Mouse (Mus musculus) liver, embryonic 15.5 days (tissue): ENCODE results near the gene Gtf2ird1. TPM values are rescaled to one million over a fixed set of nuclear protein-coding genes. Genes with fewer than 3 reads are reported as not detected.
"Not testable (repeated sequence)": the region's sequence is repeated elsewhere in the genome, so short reads cannot be mapped to it uniquely, and the experiment has no call there.

Source experiments
- ATAC-seq: fragments of 200-750 bp; cut with Nextera tagmentation; 2 replicates; pipeline ENCODE4 v1.8.0; 2017; ENCODE audit warnings: moderate number of reproducible peaks, mild to moderate bottlenecking, moderate library complexity; ENCODE audit not compliant: insufficient read depth
- H3K27ac ChIP-seq: fragments of 300-500 bp; sonication (generic); replicated peaks from 2 replicates; pipeline ENCODE4 v1.5.1; 2015; ENCODE audit warnings: mild to moderate bottlenecking, inconsistent platforms
- H3K27me3 ChIP-seq: fragments of 300-500 bp; sonication (generic); 2 replicates; pipeline ENCODE4 v1.6.1; 2015; ENCODE audit warnings: mild to moderate bottlenecking, inconsistent platforms
- H3K36me3 ChIP-seq: fragments of 300-500 bp; sonication (generic); replicated peaks from 2 replicates; pipeline ENCODE4 v1.6.1; 2015; ENCODE audit warnings: moderate library complexity, mild to moderate bottlenecking, inconsistent platforms
- H3K4me1 ChIP-seq: fragments of 300-500 bp; sonication (generic); replicated peaks from 2 replicates; pipeline ENCODE4 v1.6.1; 2015; ENCODE audit warnings: inconsistent platforms
- H3K4me2 ChIP-seq: fragments of 300-500 bp; sonication (generic); 2 replicates; pipeline ENCODE4 v1.6.1; 2015; ENCODE audit warnings: moderate library complexity, mild to moderate bottlenecking, inconsistent platforms
- H3K4me3 ChIP-seq: fragments of 300-500 bp; sonication (generic); replicated peaks from 2 replicates; pipeline ENCODE4 v1.5.1; 2015; ENCODE audit warnings: mild to moderate bottlenecking, inconsistent platforms
- H3K9ac ChIP-seq: fragments of 300-500 bp; sonication (generic); 2 replicates; pipeline ENCODE4 v1.6.1; 2015; ENCODE audit warnings: moderate library complexity, mild to moderate bottlenecking, inconsistent platforms
- H3K9me3 ChIP-seq: fragments of 300-500 bp; sonication (generic); replicated peaks from 2 replicates; pipeline ENCODE4 v1.6.1; 2016; ENCODE audit warnings: inconsistent platforms
- WGBS: fragments of 180-500 bp; shearing (Covaris S2); methylation state at CpG from one replicate; pipeline ENCODE4 v1.1.7; 2015; ENCODE audit warnings: mixed read lengths; ENCODE audit not compliant: insufficient replicate concordance; 5-methylcytosine and 5-hydroxymethylcytosine counted together
- polyA plus RNA-seq: library from polyadenylated mRNA; unstranded; fragments of >200 nt; fragmentation: Nextera tagmentation; extraction: Ambion mirVana; gene quantifications from 2 replicates; pipeline ENCODE4 v1.2.1, GENCODE M21; 2015

Gtf2ird1 gene
- polyA plus RNA-seq, 1 experiment from 2014 or later = 10.2 TPM

DNA sequence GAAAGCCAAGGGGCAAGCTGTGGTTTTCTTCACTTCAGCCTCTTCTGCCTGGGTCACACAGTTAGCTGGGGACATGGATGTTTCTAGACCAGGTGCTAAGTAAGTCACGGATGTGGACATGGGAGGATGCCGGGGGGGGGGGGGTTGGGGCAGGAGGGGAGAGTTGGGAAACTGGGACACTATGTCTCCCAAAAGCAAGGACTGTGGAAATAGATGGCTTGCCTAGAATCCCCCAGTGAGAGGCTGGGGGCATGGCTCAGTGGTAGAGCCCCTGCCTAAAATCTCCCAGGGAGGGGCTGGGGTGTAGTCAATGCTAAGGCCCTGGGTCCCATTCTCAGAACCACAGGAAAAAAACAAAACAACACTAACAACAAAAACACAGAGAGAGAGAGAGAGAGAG is 34.7 kb upstream of the Gtf2ird1 start:
- Histone ChIP-seq H3K9ac (no peak overlapping the region), H3K27ac (no peak overlapping the region)
- WGBS = 61% methylated on average over 2 of the region's 2 CpGs

DNA sequence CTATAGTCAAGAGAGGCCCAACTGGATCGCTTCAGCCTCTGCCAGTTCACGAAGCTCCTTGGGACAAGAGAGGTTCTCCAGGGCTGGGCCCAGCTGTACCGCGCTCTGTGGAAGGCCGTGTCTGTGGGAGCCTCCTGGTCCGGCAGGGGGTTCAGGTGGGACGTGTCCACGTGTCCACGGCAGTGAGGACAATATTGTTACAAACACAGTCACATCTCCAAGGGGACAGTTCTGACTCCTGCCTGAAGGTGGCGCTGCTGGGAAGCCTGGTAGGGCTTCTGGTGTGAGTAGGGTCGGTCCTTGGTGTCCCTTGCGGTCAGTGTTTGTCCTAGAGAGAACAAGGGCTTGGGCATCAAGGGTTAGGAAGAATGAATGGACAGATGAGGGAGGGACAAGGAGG is 33.9 kb upstream of the Gtf2ird1 start:
- peaks cover 4% of the 10 kb centered on the region; the same call in 1 of the 2 replicates for H3K36me3 ChIP-seq
- no peak overlapping the region for H3K4me3 ChIP-seq
- no peak overlapping the region for H3K27ac ChIP-seq
- peaks cover 24% of the 10 kb centered on the region for H3K4me1 ChIP-seq
- WGBS = 73% methylated on average over 12 of the region's 12 CpGs
- no peak overlapping the region for H3K9ac ChIP-seq
- H3K9me3 ChIP-seq = no peaks in the 10 kb centered on the region
- no peak overlapping the region for H3K4me2 ChIP-seq
- no peaks in the 10 kb centered on the region for H3K27me3 ChIP-seq
- ATAC-seq = no peak

More for the DNA sequence above, 34.7 kb upstream of the Gtf2ird1 start:
- Histone ChIP-seq H3K36me3 (peaks cover 4% of the 10 kb centered on the region; the same call in 1 of the 2 replicates), H3K4me1 (peaks cover 24% of the 10 kb centered on the region), H3K4me3 (no peak overlapping the region), H3K4me2 (no peak overlapping the region), H3K27me3 (no peaks in the 10 kb centered on the region), H3K9me3 (no peaks in the 10 kb centered on the region)
- no peak for ATAC-seq

DNA sequence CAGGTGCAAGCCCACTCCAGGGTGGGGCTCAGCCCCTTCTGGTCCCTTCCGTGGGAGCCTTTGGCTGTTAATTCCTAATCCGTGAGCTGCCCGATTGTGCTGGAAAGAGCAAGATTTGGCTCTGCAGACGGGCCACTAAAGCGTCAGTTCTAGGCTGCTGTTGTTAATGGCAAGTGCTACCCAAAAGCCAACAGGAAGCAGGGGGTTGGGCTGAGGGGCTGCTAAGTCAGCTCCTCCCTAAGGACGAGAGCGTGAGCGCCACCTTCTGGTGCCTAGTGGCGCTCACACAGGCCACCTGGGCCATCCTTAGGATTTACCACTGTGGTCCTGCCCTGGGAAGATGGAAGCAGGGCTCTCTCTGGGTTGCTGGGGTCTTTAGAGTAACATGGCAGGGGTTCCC is 33.1 kb upstream of the Gtf2ird1 start:
- WGBS = 14% methylated on average over 9 of the region's 9 CpGs
- peaks cover 24% of the 10 kb centered on the region for H3K4me1 ChIP-seq
- peaks cover 4% of the 10 kb centered on the region; the same call in 1 of the 2 replicates for H3K36me3 ChIP-seq
- no peak for ATAC-seq
- H3K9me3 ChIP-seq = no peaks in the 10 kb centered on the region
- no peak overlapping the region for H3K9ac ChIP-seq
- no peak overlapping the region for H3K27ac ChIP-seq
- H3K4me3 ChIP-seq = no peak overlapping the region
- no peaks in the 10 kb centered on the region for H3K27me3 ChIP-seq
- H3K4me2 ChIP-seq = peak overlapping the region; percentile 29

DNA sequence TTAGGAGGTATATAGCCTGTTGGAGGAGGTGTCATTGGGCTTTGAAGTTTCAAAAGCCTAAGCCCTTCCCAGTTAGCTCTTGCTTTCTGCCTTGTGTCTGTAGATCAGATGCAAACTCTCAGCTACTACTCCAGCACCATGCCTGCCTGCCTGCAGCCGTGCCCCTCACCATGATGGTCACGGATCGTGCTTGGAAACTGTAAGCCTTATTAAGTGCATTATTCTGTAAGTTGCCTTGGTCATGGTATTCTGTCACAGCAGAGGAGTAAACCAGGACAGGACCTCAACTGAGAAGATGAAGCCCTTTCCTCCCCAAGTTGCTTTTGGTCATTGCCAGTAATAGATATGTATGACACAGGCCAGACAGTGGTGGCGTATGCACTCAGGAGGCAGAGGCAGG is 32.1 kb upstream of the Gtf2ird1 start:
- Histone ChIP-seq H3K4me3 (no peak overlapping the region), H3K4me1 (peaks cover 18% of the 10 kb centered on the region), H3K36me3 (peaks cover 4% of the 10 kb centered on the region; the same call in 1 of the 2 replicates), H3K9me3 (no peaks in the 10 kb centered on the region), H3K9ac (no peak overlapping the region), H3K27me3 (no peaks in the 10 kb centered on the region), H3K4me2 (no peak overlapping the region), H3K27ac (no peak overlapping the region)
- WGBS = 82% methylated on average over 4 of the region's 4 CpGs
- no peak for ATAC-seq

DNA sequence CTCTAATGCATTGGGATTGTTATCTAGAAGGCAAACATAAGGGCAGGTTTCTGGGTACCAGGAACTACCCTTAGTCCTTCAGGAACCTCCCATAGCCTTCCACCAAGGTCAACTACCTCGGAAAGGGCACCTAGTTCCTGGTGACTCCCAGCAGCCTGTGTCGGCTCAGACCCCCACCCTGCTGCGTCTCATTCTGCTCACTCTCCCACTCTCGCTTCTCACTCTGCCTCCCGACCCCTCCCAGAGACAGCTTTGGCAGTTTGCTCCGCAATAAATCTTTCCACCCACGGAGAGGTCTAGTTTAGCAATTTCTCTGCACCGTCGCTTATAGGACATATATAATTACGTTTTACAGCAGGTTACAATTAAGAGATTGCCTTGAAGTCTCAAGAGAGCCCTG is 31.5 kb upstream of the Gtf2ird1 start:
- ATAC-seq = no peak
- H3K4me2 ChIP-seq = no peak overlapping the region

DNA sequence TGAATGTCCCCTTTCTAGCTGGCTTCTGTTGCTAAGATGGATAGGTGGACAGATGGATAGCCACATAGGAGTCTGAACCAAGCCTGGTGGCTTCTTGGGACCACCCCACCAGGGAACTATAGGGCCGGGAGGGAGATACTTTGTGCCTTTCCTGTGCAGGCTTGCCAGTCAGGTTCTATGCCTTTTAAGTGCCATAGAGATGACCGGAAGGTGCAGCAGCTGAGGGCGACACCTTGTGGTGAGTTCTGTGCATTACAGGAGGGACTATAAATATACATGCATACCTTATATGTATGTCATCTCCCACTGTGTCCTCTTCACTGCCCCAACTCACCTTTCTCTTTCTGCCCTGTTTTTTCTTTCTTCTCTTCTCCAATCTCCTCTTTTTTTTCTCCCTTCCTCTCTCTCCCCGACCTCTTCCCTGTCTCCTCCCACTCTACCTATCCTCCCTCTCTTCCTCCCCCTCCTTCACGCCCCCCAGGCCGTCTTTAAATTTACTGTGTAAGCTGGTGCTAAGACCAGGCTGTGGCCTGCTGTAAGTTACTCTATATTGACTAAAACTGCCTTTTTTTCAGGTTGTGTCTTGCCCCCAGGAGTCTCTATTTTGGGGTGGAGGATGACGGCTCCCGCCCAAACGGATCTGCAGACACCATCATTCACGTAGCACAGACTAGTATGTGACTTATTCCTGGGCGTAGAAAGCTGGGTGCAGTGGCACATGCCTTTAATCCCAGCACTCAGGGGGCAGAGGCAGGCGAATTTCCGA is 29.6 kb upstream of the Gtf2ird1 start:
- H3K27me3 ChIP-seq = no peaks in the 10 kb centered on the region
- no peak overlapping the region for H3K4me2 ChIP-seq
- peaks cover 9% of the 10 kb centered on the region for H3K4me1 ChIP-seq
- H3K4me3 ChIP-seq = no peak overlapping the region
- no peaks in the 10 kb centered on the region for H3K9me3 ChIP-seq
- no peak overlapping the region for H3K9ac ChIP-seq
- peaks cover 4% of the 10 kb centered on the region; the same call in 1 of the 2 replicates for H3K36me3 ChIP-seq
- 52% methylated on average over 13 of the region's 13 CpGs for WGBS
- no peak overlapping the region for H3K27ac ChIP-seq
- peak; percentile 44; the same call in 1 of the 2 replicates for ATAC-seq

More for the DNA sequence above, 31.5 kb upstream of the Gtf2ird1 start:
- Histone ChIP-seq H3K9me3 (no peaks in the 10 kb centered on the region), H3K9ac (no peak overlapping the region), H3K4me3 (no peak overlapping the region), H3K27ac (no peak overlapping the region), H3K4me1 (peaks cover 16% of the 10 kb centered on the region), H3K27me3 (no peaks in the 10 kb centered on the region), H3K36me3 (peaks cover 4% of the 10 kb centered on the region; the same call in 1 of the 2 replicates)
- 69% methylated on average over 10 of the region's 10 CpGs for WGBS

DNA sequence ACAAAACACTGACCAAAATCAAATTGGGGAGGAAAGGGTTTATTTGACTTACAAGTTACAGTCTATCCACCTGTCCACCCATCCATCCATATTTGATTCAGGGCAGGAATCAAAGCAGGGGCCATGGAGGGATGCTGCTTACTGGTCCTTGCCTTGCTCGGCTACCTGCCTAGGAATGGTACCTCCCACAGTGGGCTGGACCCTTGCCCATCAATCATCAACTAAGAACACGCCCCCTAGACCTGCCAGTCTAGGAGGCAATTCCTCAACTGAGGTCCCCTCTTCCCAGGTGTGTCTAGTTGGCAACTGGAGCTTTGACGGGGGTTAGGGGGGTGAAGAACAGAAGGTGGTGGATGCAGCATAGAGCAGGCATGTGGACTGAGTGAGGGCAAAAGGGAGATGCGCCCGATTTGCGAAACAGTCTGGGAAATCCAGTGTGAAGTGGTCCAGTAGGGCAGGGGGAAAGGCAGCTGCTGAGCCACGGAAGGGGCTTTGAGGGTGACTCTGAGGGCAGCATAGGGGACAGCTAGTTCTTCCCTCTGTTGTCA is 28.7 kb upstream of the Gtf2ird1 start:
- 57% methylated on average over 7 of the region's 7 CpGs for WGBS
- ATAC-seq = no peak
- Histone ChIP-seq H3K4me3 (no peak overlapping the region), H3K36me3 (no peaks in the 10 kb centered on the region), H3K9ac (no peak overlapping the region), H3K4me1 (peaks cover 6% of the 10 kb centered on the region), H3K9me3 (no peaks in the 10 kb centered on the region), H3K27me3 (no peaks in the 10 kb centered on the region), H3K4me2 (no peak overlapping the region), H3K27ac (no peak overlapping the region)

DNA sequence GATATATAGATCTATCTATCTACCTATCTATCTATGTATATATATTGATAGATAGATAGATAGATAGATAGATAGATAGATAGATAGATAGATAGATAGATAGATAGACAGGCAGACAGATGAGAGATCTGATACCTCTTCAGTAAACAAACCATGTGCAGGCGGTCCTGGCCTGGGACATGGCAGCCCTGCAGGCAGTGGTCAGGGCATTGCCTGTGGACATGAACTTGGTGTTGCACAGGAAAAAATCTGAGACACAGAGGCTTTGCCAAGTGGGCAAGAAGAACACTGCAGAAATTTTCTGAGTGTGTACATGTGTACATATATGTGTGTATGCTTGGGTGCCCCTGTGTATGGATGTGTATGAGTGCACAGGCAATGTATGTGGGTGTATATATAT is 26.8 kb upstream of the Gtf2ird1 start:
- H3K4me3 ChIP-seq = no peak overlapping the region
- H3K36me3 ChIP-seq = no peaks in the 10 kb centered on the region
- no peak for ATAC-seq
- H3K27me3 ChIP-seq = no peaks in the 10 kb centered on the region
- WGBS = 63% methylated on average over 1 of the region's 1 CpGs
- H3K9me3 ChIP-seq = no peaks in the 10 kb centered on the region
- no peak overlapping the region for H3K4me2 ChIP-seq
- no peaks in the 10 kb centered on the region for H3K4me1 ChIP-seq
- H3K27ac ChIP-seq = no peak overlapping the region
- no peak overlapping the region for H3K9ac ChIP-seq

DNA sequence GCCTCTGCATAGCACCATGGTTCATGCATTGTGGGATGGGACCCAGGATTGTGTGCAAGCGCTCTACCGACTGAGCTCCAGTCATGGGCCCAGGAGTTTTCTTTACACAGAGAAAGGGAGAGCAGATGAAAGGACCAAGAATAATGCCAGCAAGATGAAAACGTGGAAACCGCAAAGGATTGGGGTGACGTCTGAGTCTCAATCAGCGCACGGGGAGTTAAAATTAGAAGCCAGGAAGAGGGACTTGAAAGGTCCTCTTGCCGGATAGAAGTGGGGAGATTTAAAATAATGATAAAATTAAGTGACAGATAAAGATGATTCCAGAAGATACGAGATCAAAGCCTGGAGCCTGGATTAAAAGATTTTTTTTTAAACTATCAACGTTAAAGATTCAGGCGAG is 25.8 kb upstream of the Gtf2ird1 start:
- H3K9ac ChIP-seq = no peak overlapping the region
- H3K9me3 ChIP-seq = no peaks in the 10 kb centered on the region
- H3K4me1 ChIP-seq = no peaks in the 10 kb centered on the region
- H3K27ac ChIP-seq = no peak overlapping the region
- ATAC-seq = no peak
- no peak overlapping the region for H3K4me2 ChIP-seq
- H3K36me3 ChIP-seq = no peaks in the 10 kb centered on the region
- H3K27me3 ChIP-seq = no peaks in the 10 kb centered on the region
- no peak overlapping the region for H3K4me3 ChIP-seq
- 60% methylated on average over 11 of the region's 11 CpGs for WGBS

DNA sequence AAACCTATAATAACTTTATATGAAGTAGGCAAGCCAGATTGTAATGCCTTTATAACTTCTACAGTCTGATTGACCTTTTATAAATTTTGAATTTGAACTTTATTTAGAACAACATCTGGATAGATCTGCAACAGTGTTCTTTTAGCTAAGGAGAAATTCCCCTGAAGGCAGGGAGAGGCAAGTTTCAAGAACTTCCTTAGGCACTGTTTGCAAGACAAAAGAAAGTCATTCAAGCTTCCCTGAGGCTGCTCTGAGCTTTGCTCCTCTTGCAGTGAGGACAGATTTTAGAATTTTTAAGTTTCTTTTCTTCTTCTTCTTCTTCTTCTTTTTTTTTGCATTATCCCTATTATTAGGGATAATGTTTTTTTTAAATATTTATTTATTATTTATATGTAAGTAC is 22.4 kb upstream of the Gtf2ird1 start:
- H3K4me2 ChIP-seq, H3K9ac ChIP-seq, H3K9me3 ChIP-seq, ATAC-seq, H3K4me1 ChIP-seq, H3K36me3 ChIP-seq, H3K27me3 ChIP-seq, H3K27ac ChIP-seq, H3K4me3 ChIP-seq: not testable (repeated sequence)

DNA sequence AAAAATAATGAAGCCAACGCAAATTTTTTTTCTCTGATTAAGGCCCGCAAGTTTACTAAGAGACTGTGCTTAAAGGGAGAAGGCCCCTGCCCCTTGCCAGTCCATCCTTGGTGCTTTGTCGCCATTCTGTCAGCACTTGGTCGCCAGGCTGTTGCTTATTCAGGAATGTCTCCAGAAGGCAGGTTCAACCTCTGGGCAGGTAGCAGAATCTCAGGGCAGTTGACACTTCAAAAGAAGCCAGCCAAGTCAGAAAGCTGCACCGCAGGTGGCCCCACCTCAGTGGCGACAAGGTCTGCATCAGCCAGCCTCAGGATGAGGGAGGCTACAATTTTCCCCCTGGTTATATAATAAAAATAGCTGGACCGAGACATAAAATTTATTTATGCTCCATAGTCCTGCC is 19.2 kb upstream of the Gtf2ird1 start:
- not testable (repeated sequence) for H3K36me3 ChIP-seq, H3K4me1 ChIP-seq, H3K27ac ChIP-seq, H3K9me3 ChIP-seq, ATAC-seq, H3K9ac ChIP-seq, H3K4me3 ChIP-seq, H3K27me3 ChIP-seq, H3K4me2 ChIP-seq
- WGBS = 76% methylated on average over 7 of the region's 7 CpGs
